Mouse (Mus musculus): ENCODE data around the gene Smad6. TPM values are rescaled to one million over a fixed set of nuclear protein-coding genes. Genes with fewer than 3 reads are reported as not detected.
A peak's percentile ranks its signal among the peaks of the same experiment; 100 is the strongest.

Smad6 gene
- polyA plus RNA-seq, 1 experiment from 2014 or later, result 13.2 TPM

DNA sequence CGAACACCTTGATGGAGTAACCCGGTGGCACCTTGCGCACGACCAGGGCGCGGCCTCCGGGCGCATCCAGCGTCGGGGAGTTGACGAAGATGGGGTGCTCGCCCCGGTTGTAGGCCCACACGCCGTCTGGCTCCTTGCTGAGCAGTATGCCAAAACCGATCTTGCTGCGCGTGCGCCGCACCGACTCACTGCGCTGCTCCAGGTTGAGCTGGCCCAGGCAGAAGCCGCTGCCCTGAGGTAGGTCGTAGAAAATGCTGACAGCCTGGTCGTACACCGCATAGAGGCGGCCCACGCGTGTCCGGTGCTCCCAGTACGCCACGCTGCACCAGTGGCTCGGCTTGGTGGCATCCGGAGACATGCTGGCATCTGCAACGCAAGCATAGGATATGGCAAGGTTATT is 68.2 kb downstream of the Smad6 start:
- Histone ChIP-seq H3K27ac (no peak overlapping the region), H3K36me3 (peaks cover 23% of the 10 kb centered on the region), H3K9ac (no peak overlapping the region), H3K4me3 (no peak overlapping the region), H3K27me3 (no peaks in the 10 kb centered on the region), H3K4me1 (peaks cover 65% of the 10 kb centered on the region), H3K4me2 (no peak overlapping the region), H3K9me3 (no peaks in the 10 kb centered on the region)
- 76% methylated on average over 35 of the region's 35 CpGs for WGBS
- no peak for ATAC-seq (ENCODE audit: borderline replicate concordance, extremely low read depth, low FRiP score, low TSS enrichment)

DNA sequence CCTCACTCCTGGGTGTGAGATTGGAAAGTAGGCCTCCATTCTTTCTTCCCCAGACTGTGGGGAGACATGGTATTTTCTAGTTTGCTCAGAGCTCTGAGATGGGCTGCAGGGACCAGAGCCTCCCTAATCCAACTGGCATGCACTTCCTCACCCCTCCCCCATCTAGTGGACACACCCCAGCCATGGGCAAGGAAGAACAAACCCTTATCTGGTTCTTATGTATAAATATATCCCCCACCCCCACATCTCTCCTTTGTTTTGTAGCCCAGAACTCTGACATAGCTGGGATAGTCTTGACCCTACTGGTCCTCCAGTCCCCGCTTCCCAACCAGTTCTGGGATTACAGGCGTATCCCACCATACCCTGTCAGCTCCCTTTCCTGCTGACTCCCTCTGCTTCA is 69.3 kb downstream of the Smad6 start:
- ATAC-seq (ENCODE audit: borderline replicate concordance, extremely low read depth, low FRiP score, low TSS enrichment), result no peak
- Histone ChIP-seq H3K36me3 (peaks cover 23% of the 10 kb centered on the region), H3K4me3 (no peak overlapping the region), H3K27me3 (no peaks in the 10 kb centered on the region), H3K4me2 (no peak overlapping the region), H3K9me3 (no peaks in the 10 kb centered on the region), H3K4me1 (peaks cover 61% of the 10 kb centered on the region), H3K27ac (no peak overlapping the region), H3K9ac (no peak overlapping the region)
- 86% methylated on average over 2 of the region's 2 CpGs for WGBS

DNA sequence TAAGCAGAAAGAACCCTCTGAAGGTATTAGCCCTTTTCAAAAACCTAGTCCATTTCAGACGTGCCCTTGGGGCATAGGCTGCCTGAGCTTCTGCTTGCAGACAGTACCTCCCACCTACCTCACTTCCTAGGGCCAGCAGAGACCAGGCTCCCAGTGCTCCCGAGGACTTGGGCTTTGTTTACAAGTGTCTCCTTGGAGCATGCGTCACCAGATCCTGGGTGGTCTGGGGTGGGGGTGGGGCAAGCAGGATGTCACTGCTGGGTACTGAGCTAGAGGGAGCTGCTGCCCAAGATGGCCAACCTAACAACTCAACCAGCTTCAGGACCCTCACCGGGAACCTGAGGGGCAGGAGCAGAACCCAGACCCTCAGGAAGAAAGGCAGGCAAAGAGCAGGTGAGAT is 71.5 kb downstream of the Smad6 start:
- ATAC-seq (ENCODE audit: borderline replicate concordance, extremely low read depth, low FRiP score, low TSS enrichment), result peak; percentile 49; the same call in 1 of the 2 replicates
- H3K4me3 ChIP-seq, result no peak overlapping the region
- peaks cover 23% of the 10 kb centered on the region for H3K36me3 ChIP-seq
- no peak overlapping the region for H3K9ac ChIP-seq
- peaks cover 38% of the 10 kb centered on the region for H3K4me1 ChIP-seq
- H3K9me3 ChIP-seq, result no peaks in the 10 kb centered on the region
- WGBS, result 24% methylated on average over 4 of the region's 4 CpGs
- peak overlapping the region; percentile 8; the same call in 1 of the 2 replicates for H3K27ac ChIP-seq
- H3K4me2 ChIP-seq, result no peak overlapping the region
- no peaks in the 10 kb centered on the region for H3K27me3 ChIP-seq

DNA sequence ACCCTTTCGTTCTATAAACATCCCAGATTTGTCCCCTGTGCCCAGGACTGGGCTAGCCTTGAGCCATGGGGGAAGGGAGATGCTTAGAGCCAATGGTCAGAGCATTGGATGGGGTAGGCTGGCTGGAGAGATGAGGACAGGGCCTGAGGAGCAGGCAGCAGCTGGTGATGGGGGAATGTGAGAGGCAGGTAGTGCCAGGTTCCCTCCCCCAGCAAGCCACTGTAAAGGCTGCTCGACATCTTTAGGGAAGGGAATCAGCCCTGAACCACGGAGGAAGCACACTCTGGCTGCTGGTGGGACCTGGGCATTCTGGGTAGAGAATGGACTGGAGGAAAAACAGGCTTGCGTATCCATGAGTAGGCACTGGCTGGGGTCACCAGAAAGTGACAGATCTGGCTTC is 72.5 kb downstream of the Smad6 start:
- Histone ChIP-seq H3K9me3 (no peaks in the 10 kb centered on the region), H3K27ac (0 out of 2 replicates have a peak overlapping the region, but pooled peaks have one; percentile 8), H3K4me1 (peaks cover 35% of the 10 kb centered on the region), H3K4me2 (no peak overlapping the region), H3K27me3 (no peaks in the 10 kb centered on the region), H3K36me3 (peaks cover 23% of the 10 kb centered on the region), H3K4me3 (no peak overlapping the region), H3K9ac (no peak overlapping the region)
- 47% methylated on average over 4 of the region's 4 CpGs for WGBS
- 0 out of 2 replicates have a peak, but pooled peaks have one; percentile 12 for ATAC-seq (ENCODE audit: borderline replicate concordance, extremely low read depth, low FRiP score, low TSS enrichment)

DNA sequence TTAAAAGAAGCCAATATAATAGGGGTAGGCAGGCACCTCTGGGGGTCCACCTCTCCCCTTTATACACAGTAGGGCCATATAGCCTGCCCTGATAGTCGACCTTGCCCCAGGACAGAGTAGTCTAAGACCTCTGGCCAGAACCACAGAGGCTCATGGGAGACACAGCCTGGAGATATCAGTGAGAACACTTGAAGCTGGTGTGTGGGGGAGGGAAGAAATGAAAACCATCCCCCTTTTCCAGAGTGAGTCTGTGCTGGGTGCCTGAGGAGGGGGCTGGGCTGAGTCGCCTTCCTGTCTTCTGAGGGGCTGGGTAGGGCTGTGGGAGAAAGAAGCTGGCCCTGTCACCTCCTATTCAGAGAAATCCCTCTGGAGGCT is 79.3 kb downstream of the Smad6 start:
- WGBS, result 52% methylated on average over 2 of the region's 2 CpGs
- Histone ChIP-seq H3K4me3 (no peak overlapping the region), H3K9ac (no peak overlapping the region), H3K4me1 (peaks cover 16% of the 10 kb centered on the region), H3K36me3 (no peaks in the 10 kb centered on the region), H3K9me3 (no peaks in the 10 kb centered on the region), H3K4me2 (no peak overlapping the region), H3K27me3 (no peaks in the 10 kb centered on the region), H3K27ac (0 out of 2 replicates have a peak overlapping the region, but pooled peaks have one; percentile 78)
- ATAC-seq (ENCODE audit: borderline replicate concordance, extremely low read depth, low FRiP score, low TSS enrichment), result no peak

DNA sequence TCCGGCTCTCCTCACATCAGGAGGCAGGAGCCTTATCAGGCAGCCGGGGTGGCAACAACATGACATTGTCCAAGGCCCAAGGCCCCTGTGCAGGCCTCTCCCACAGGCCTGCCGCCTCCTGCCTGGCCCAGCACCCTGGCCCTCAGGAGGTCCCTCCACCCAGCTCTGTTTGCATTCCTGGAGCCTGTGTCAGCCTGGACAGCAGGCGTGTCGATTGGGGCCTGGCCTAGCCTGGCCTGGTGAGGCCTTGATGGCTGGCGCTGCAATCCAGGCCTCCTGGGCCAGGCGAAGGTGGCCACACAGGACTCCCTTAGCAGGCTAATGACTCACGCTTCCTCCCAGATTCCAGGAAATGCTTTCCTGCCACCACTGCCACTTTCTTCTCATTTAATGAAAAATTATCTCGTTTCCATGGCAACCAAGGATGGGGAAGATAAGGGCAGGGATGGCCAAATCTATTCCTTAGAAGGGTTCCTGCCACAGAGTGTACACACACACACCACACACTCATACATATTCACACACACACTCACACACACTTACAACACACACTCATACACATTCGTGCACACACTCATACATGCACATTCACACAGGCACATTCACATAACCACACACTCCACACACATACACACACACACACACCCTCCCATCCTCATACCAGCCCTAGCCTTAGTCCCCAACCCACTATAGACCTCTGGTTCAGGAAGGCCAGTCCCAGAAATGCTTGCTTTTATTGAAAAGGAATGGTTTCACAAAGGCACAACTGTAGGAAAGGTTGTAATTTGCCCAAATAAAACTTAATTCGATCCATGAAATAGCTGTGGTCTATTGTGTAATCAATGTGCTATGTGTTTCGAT is 79.9 kb downstream of the Smad6 start:
- peaks cover 17% of the 10 kb centered on the region for H3K4me1 ChIP-seq
- H3K36me3 ChIP-seq, result no peaks in the 10 kb centered on the region
- 32% methylated on average over 12 of the region's 12 CpGs for WGBS
- H3K27ac ChIP-seq, result peak overlapping the region; percentile 78
- ATAC-seq (ENCODE audit: borderline replicate concordance, extremely low read depth, low FRiP score, low TSS enrichment), result peak; percentile 78
- no peak overlapping the region for H3K9ac ChIP-seq
- H3K4me2 ChIP-seq, result no peak overlapping the region
- no peaks in the 10 kb centered on the region for H3K27me3 ChIP-seq
- no peak overlapping the region for H3K4me3 ChIP-seq
- no peaks in the 10 kb centered on the region for H3K9me3 ChIP-seq

DNA sequence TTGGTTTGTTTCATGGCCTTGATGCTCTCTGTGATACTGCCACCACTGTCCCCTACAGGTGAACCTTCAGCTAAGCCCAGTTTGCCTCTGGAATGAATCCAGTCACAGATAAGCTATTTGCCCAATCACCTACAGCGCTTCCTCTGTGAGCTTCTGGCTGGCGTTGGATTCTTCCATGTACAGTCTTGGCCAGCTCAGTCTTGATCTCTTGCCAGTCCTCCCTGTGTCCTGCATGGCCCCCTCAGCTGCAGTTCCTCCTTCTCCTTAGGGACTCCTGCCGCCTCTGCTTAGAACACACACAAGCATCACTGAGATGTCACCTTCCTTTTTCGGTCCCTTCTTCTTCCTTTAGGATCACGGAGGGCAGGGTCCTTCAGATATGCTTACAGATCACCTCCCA is 85.6 kb downstream of the Smad6 start:
- H3K27ac ChIP-seq, result no peak overlapping the region

DNA sequence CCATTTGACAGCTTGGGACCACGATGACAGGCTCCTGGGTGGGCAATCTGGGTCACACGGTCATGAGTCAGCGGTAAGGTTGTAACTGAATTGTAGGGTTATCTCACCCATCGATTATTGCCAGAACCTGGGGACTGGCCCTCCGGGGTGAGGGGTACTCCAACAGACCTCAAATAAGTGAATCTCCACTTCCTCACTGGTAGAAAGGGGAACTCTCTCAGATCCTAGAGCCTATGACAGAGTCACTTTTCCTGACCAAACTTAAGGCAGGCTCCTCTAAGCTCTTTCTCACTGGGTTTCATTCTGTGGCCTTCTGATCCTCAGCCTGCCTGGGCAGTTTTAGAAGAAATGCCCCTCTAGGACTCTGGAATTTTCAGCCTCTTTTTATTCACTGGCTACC is 88.8 kb downstream of the Smad6 start:
- 33% methylated on average over 5 of the region's 5 CpGs for WGBS
- H3K36me3 ChIP-seq, result no peaks in the 10 kb centered on the region
- no peak overlapping the region for H3K27ac ChIP-seq

More for the DNA sequence above, 85.6 kb downstream of the Smad6 start:
- H3K27me3 ChIP-seq, result no peaks in the 10 kb centered on the region
- no peak overlapping the region for H3K4me2 ChIP-seq
- H3K9me3 ChIP-seq, result no peaks in the 10 kb centered on the region
- WGBS, result 56% methylated on average over 5 of the region's 5 CpGs
- H3K9ac ChIP-seq, result no peak overlapping the region
- H3K4me3 ChIP-seq, result no peak overlapping the region
- peaks cover 13% of the 10 kb centered on the region for H3K4me1 ChIP-seq
- H3K36me3 ChIP-seq, result no peaks in the 10 kb centered on the region
- ATAC-seq (ENCODE audit: borderline replicate concordance, extremely low read depth, low FRiP score, low TSS enrichment), result no peak

DNA sequence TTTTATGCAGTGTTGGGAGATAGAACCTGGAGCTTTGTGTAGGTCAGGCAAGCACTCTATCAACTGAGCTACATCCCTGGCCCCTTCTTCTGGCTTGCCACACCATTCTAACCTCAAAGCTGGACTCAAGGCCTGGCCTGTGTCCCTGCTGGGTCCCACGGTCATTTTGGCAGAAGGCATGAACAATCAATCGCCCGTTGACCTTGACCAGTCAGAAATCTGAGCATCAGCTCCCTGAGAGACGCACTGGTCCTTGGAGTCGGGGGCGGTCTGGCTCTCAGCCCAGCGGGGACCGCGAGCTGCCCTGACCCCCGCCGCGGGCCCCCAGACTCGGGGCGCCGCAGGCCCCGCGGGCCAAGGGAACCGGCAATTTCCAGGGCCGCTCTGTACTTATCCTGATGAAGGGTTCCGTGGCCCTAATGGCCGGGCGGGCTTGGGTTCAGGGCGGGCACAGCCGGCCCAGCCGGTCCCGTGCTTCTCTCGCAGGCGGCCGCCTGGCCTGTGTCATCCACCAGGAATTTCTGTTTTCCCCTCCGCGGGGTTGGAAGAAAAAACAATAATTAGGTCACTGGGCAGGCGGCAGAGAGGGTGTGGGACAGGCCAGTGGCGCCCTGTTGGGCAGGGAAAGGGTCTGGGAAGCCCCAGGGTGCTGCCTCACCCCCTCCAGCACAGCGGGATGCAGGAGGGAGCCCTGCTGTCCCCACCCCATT is 94.4 kb downstream of the Smad6 start:
- Histone ChIP-seq H3K27ac (peak overlapping the region; percentile 43), H3K9me3 (no peaks in the 10 kb centered on the region), H3K4me3 (peak overlapping the region; percentile 27), H3K27me3 (no peaks in the 10 kb centered on the region; the same call in 1 of the 2 replicates), H3K4me2 (peak overlapping the region; percentile 62), H3K36me3 (no peaks in the 10 kb centered on the region), H3K9ac (peak overlapping the region; percentile 17), H3K4me1 (peaks cover 50% of the 10 kb centered on the region)
- WGBS, result 3% methylated on average over 34 of the region's 34 CpGs
- peak; percentile 61; the same call in 1 of the 2 replicates for ATAC-seq (ENCODE audit: borderline replicate concordance, extremely low read depth, low FRiP score, low TSS enrichment)

More for the DNA sequence above, 88.8 kb downstream of the Smad6 start:
- Histone ChIP-seq H3K9ac (no peak overlapping the region), H3K4me2 (no peak overlapping the region), H3K4me1 (peaks cover 20% of the 10 kb centered on the region), H3K4me3 (no peak overlapping the region), H3K27me3 (no peaks in the 10 kb centered on the region; the same call in 1 of the 2 replicates), H3K9me3 (no peaks in the 10 kb centered on the region)
- no peak for ATAC-seq (ENCODE audit: borderline replicate concordance, extremely low read depth, low FRiP score, low TSS enrichment)

DNA sequence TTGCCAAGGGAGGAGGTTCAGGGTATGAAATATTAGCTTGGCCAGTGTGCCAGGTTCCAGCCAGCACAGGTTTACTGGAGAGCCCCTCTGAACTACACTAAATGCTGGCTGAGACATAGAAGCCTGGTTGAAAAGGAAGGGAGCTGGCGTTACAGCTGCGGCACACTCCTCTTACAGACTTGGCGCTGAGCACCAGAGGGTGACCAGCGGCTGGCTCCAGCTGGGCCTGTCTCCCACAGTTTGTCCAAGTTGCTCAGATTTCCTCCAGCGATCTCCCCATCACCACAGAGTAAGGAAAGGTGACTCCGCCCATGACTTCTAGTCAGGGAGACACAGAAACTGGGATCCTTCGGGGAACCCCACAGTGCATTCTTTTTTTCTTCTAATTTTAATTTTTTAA is 95.5 kb downstream of the Smad6 start:
- Histone ChIP-seq H3K4me1 (peaks cover 50% of the 10 kb centered on the region), H3K9me3 (no peaks in the 10 kb centered on the region), H3K4me3 (no peak overlapping the region), H3K9ac (no peak overlapping the region), H3K36me3 (no peaks in the 10 kb centered on the region), H3K4me2 (no peak overlapping the region), H3K27me3 (no peaks in the 10 kb centered on the region; the same call in 1 of the 2 replicates), H3K27ac (peak overlapping the region; percentile 3; the same call in 1 of the 2 replicates)
- ATAC-seq (ENCODE audit: borderline replicate concordance, extremely low read depth, low FRiP score, low TSS enrichment), result no peak
- WGBS, result 61% methylated on average over 7 of the region's 7 CpGs

DNA sequence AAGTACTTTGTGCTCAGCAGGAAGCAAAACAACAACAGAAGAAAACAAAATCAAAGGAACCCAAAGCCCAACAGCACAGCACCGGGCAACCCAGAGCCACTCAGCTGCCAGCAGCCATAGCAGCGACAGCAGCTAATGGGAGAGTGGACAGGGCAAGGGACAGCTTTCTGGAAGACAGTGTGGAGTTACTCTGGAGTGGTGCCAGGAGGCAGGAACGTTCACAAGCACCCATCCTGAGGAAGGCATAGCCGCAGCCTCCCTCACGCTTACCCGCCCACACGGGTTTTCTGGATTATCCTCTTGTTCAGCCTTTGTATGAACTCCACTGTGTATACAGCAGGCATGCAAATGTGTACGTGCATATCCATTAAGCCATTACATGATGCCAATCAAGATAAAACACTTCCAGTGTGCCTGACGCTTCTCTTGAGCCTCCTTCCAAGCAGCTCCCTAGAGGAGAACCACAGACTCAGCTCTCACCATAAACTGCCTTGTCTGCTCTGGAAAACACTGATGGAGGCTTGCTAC is 98.6 kb downstream of the Smad6 start:
- peaks cover 61% of the 10 kb centered on the region for H3K4me1 ChIP-seq
- no peak overlapping the region for H3K4me2 ChIP-seq
- no peaks in the 10 kb centered on the region; the same call in 1 of the 2 replicates for H3K27me3 ChIP-seq
- ATAC-seq (ENCODE audit: borderline replicate concordance, extremely low read depth, low FRiP score, low TSS enrichment), result no peak
- WGBS, result 35% methylated on average over 9 of the region's 9 CpGs
- no peak overlapping the region for H3K4me3 ChIP-seq
- no peaks in the 10 kb centered on the region for H3K36me3 ChIP-seq
- H3K9me3 ChIP-seq, result no peaks in the 10 kb centered on the region
- H3K27ac ChIP-seq, result no peak overlapping the region
- no peak overlapping the region for H3K9ac ChIP-seq

DNA sequence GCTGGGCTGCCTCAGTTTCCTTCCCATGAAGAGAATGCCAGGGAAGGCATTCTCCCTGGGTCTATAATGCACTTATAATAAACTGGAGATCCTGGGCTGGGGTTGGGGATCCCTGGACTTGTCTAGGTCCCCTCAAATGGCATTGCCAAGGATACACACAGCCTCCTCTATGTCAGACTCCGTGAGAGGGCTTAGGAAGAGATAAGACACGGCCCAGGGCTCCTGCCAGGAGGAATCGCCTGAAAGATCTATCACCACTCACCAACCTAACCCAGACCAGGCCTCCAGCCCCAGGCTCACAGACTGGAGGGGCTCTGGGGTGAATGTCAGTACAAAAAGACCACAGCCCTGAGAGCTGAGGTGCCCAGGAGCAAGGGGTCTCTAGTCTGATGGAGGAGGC is 102.2 kb downstream of the Smad6 start:
- H3K4me2 ChIP-seq, result no peak overlapping the region
- 64% methylated on average over 3 of the region's 3 CpGs for WGBS
- H3K4me1 ChIP-seq, result peaks cover 55% of the 10 kb centered on the region
- H3K9me3 ChIP-seq, result no peaks in the 10 kb centered on the region
- H3K9ac ChIP-seq, result no peak overlapping the region
- no peak overlapping the region for H3K27ac ChIP-seq
- H3K36me3 ChIP-seq, result no peaks in the 10 kb centered on the region
- ATAC-seq (ENCODE audit: borderline replicate concordance, extremely low read depth, low FRiP score, low TSS enrichment), result no peak
- H3K4me3 ChIP-seq, result no peak overlapping the region
- no peaks in the 10 kb centered on the region for H3K27me3 ChIP-seq
